Mouse (Mus musculus) thymus, adult 2 months (tissue): Measurements from ENCODE around the gene Kif12.

Experiments used
- CTCF ChIP-seq: fragments of 200-500 bp; IDR thresholded peaks from 2 replicates; pipeline ENCODE4 v1.5.1; 2012; ENCODE audit warnings: mild to moderate bottlenecking, control low read depth, low read length, moderate library complexity, borderline replicate concordance; ENCODE audit not compliant: control insufficient read depth, poor library complexity, insufficient read depth; ENCODE audit errors: extremely low read depth
- POLR2A ChIP-seq: fragments of 200-500 bp; IDR thresholded peaks from 2 replicates; pipeline ENCODE4 v1.6.1; 2012; ENCODE audit warnings: mild to moderate bottlenecking, low read length, control low read depth, moderate library complexity; ENCODE audit not compliant: control insufficient read depth, poor library complexity, insufficient read depth; ENCODE audit errors: extremely low read depth

- TF ChIP-seq POLR2A: no peak
- no peak for TF ChIP-seq CTCF
Observed at GRCm38 (mm10) chr4:63155596-63155995, 16.3 kb downstream of the Kif12 start.
